Mouse (Mus musculus) R1 (cell line): ENCODE measurements around the gene Rftn1.
A peak's percentile ranks its signal among the peaks of the same experiment; 100 is the strongest.
"Not testable (repeated sequence)": the region's sequence is repeated elsewhere in the genome, so short reads cannot be mapped to it uniquely, and the experiment has no call there.

Experiments
- DNase-seq: peaks from one replicate; pipeline ENCODE4 v3.0.0-alpha.2; 2018; ENCODE audit warnings: low read depth, low spot score

The Rftn1 gene

DNA sequence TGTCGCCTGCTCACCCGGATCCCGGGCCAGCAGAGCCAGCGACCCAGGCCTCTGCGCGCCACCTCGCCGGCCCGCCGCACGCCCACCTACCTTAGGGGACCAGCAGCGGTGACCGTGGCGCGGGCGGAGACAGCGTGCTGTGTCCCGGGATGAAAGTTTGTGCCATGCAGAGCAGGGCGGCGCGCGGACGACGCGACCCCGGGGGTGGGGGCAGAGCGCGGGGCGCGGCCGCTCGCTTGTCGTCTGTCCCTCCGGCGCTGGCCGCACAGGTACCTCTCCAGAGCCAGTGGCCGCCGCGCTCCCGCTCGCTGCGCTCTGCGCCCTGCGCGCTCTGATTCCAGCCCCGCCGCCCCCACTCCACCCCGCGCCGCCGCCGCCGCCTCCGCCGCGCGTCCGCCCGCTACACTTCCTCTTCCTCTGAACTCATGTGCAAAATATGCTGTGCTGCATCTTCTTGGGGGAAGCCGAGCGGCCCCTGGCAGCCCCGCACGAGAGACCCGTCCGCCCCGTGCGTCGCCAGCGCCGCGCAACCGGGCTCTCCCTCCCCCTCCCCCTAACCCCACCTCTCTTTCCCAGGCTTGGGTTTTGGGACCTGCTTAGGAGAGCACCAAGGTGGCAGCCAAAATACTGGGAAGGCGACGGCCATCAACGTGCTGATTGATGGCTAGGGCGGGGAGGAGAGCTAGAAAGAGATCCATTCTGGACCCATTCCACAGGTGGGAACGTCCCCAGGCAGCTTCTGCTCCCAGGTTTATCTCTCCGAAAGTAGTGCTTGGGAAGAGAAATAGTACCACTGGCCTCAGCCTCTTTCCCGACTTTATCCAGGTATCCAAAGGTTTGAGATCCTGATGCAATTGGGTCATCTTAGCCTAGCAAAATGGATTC is at the start of gene Rftn1:
Gene Rftn1 (minus strand): TSS at position 544 of the 885 bp plus-strand sequence.
- peak; percentile 59 for DNase-seq

- DNase-seq, result peak; percentile 57
These were observed 47.5 kb upstream of the Rftn1 start for GRCm38 (mm10) chr17:50237818-50238610.

DNA sequence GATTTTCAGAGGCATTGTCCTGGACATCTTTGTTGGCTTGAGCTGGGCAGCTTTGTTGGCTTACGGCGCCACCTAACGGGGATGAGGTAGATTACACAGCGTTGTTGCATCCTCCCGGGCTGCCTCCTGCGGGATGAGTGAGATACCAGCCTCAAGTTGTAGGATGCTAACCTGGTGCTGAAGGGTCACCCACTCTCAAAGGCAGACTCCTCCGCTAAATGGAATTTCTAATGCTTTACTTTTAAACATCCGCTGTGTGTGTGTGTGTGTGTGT is 46.9 kb upstream of the Rftn1 start:
- DNase-seq, result peak; percentile 73

DNA sequence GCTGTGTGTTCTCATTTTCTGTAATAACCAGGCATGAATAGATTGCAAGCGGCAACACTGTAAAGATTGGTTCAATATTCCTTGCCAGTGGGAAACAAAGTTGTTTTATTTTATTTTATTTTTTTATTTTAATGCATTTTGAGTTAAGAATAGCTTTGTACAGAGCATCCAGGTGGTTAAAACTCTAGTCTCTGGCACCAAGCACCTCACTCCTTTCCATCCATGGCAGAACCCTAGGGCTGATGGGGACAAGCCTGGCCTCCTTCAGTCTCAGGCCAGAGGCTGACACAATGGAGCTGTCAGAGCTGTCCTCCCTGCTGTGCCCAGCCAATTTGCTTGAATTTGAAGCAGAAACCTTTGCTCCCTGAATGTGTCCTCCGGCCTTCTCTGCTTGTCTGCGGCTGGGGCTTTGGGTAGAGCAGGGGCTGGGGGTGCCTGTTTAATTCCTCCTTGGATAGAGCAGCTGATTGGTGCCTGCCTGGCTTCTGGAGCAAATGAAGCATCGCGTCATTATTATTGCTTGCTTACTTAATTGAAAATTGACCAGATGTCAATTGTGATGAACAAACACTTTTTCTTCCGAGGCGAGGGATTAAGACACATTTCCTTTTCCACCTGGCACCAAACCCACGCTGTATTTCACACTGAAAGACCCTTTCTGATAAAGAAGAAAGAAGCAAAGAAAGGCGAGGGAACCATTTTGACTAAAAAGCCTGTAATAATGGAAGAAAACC is 46.4 kb upstream of the Rftn1 start:
- DNase-seq, result no peak

- DNase-seq, result no peak
These were observed 45.6 kb upstream of the Rftn1 start for GRCm38 (mm10) chr17:50235943-50236701.

DNA sequence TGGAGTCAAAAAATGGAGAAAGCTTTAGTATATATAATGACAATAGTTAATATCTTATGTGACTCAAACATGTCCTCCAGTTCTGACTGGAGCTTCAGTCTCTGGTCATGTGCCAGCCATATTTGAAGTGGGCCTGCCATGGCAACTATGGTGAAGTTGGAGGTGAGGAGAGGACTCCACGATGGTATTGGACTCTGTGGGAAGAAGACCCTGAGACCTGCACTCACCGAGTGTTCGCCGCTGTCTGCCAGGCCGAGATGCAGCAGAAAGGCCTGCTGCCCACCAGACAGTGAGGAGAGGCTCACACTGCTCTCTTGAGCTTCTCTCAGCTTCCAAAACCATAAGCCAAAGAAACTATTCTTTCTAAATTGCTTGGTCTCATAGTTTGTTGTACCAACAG is 43.5 kb upstream of the Rftn1 start:
- DNase-seq, result no peak

DNA sequence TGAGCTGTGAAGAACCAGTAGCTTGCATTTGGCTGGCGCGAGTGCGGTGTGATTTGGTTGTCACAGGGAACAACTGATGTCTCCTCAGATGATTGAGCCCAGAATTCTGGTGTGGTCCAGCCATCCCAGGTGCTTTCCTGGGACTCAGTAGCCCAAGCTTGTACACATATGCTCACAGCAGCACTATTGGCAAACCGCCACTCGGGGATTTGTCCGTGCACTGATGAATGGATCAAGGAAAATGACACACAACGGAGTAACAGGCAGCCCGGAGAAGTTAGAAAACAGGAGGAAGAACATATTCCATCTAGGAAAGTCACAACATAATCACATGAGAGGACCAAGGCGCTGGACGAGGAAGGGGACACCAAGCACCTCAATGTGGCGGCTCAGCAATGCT is 42.3 kb upstream of the Rftn1 start:
- no peak for DNase-seq

GRCm38 (mm10) chr17:50231206-50231605 is 40.7 kb upstream of the Rftn1 start:
- no peak for DNase-seq

DNA sequence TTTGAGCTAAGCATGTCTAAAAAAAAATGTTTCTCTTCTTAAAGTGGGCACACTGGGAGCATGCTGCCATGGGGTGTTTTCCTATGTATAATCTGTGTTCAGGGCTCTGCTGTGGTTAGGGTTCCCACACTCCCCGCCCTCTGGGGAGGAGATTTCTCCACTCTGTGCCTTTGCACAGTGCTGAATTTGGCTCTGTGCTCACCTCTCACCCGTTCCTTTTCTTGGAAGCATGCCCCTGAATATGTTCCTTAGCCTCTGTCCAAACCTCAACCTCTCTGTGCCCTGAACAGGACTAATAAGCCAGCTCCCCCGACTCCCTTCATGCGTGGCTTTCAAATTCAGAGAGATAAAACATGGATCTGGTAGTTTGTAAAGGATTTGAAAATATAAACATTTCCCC is 39.1 kb upstream of the Rftn1 start:
- no peak for DNase-seq

GRCm38 (mm10) chr17:50227366-50227765 is 36.9 kb upstream of the Rftn1 start:
- no peak for DNase-seq

DNA sequence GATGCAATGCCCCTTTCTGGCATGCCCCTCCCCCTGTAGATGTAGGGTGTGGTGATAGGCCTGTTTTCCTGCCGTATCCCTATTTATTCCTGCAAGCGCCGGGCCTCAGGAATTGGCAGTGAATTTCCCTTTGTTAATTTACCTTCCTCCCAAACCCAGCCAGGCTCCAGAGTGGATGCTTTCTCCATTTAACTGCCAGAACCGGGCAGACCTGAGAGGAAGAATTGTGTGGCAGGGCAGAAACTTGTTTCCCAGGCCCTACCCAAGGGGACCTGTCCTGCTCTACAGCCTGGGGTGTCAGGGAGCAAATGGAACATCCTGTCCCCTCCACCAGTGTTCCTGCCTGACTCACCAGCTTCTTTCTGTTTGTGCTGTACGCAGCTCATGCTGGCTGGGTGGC is 34.2 kb upstream of the Rftn1 start:
- DNase-seq, result no peak

GRCm38 (mm10) chr17:50217978-50218377 is 27.5 kb upstream of the Rftn1 start:
- DNase-seq, result no peak

DNA sequence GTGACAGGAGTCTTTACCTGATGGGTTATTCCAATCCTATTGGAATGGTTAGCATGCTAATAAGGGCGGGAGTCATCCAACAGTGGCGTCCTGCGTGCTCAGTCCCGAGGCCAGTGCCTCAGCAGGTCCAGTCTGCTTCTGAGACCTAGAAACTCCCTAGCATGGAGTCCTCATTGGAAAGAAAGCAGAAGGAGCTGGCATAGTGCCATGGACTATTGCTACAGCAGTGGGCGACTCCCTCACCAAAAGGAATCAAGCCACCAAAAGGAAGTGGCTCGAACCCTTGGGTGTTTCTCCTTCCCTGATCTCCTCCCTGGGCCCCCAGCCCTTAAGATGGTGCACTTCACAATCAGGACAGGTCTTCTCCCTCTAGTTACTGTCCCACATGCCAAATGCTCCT is 24.6 kb upstream of the Rftn1 start:
- DNase-seq, result no peak

- DNase-seq, result no peak
These were observed 22.6 kb upstream of the Rftn1 start for GRCm38 (mm10) chr17:50213117-50213516.

GRCm38 (mm10) chr17:50211816-50212215 is 21.3 kb upstream of the Rftn1 start:
- DNase-seq, result no peak

DNA sequence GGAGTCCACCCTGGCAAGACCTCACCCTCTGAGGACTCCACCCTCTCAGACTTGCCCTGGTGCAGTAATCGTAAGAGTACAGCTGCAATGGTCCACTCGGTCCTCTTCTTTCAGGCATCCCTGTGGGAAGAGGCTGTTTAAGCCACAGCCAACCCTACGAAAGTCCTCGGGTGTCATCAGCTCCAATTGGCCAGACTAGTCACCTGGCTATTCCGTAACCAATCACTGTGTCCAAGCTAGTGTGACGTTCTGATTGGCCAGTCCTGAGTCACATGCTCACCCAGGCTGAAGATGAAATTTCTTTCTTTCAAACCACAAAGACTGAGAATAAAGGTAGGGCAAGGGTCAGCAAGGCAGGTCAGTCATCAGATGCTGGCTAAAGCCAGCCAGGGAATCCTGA is 19.4 kb upstream of the Rftn1 start:
- DNase-seq, result peak; percentile 26

- no peak for DNase-seq
These were observed 17.9 kb upstream of the Rftn1 start for GRCm38 (mm10) chr17:50208137-50209045.

DNA sequence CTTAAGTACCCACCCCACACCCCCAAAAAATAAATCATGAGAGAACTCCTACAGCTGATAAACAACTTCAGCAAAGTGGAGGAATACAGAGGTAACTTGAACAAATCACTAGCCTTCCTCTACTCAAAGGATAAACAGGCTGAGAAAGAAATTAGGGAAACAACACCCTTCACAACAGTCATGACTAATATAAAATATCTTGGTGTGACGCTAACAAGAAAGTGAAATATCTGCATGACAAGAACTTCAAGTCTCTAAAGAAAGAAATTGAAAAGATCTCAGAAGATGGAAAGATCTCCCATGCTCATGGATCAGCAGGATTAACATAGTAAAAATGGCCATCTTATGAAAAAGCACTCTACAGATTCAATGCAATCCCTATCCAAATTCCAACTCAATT is 15.8 kb upstream of the Rftn1 start:
- DNase-seq, result not testable (repeated sequence)

GRCm38 (mm10) chr17:50205840-50206239 is 15.4 kb upstream of the Rftn1 start:
- DNase-seq, result not testable (repeated sequence)

DNA sequence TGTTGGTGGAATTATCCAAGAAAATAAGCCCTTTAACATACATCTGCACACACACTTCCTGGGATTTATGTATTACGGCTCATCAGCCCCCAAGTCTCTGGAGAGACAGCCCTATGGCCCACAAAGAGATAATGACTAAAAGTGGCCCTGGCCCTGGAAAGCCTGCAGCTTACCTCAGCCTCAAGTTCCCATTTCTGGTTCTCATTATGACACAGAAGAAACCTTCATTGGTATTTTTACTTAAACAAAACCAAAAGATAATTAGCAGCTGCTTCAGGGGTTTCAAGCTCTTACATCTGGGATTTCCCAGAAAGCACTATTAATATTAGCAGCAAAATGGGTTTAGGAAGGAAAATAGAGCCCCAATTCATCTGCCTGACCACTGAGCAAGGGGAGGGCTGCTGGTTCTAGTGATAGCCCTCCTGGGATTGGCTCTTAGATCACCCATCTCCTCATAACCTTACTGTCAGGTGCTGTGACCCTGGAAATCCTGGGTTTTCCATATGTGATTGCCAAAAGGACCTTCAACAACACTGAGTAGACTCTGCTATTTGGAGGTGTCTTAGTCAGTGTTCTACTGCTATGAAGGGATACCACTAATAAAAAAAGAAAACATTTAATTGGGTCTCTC is 14.8 kb upstream of the Rftn1 start:
- DNase-seq, result no peak
